Mouse (Mus musculus): ENCODE results near the gene Rgs7. TPM values are rescaled to one million over a fixed set of nuclear protein-coding genes. Genes with fewer than 3 reads are reported as not detected.

The Rgs7 gene
- polyA plus RNA-seq, 1 experiment from 2014 or later = 6.6 TPM

- Histone ChIP-seq H3K36me3 (replicated peaks) (no peaks in the 10 kb centered on the region), H3K27me3 (no peaks in the 10 kb centered on the region), H3K9me3 (no peaks in the 10 kb centered on the region), H3K4me3 (replicated peaks) (no peak overlapping the region), H3K4me2 (no peak overlapping the region), H3K9ac (no peak overlapping the region), H3K4me1 (no peaks in the 10 kb centered on the region), H3K27ac (no peak overlapping the region)
- ATAC-seq (ENCODE audit: low FRiP score) = no peak
- 90% methylated on average over 4 of the region's 4 CpGs for WGBS
These were observed 293.4 kb downstream of the Rgs7 start for GRCm38 (mm10) chr1:175198881-175199280.

GRCm38 (mm10) chr1:175195806-175196205, 296.5 kb downstream of the Rgs7 start:
- Histone ChIP-seq H3K9me3 (no peaks in the 10 kb centered on the region), H3K36me3 (replicated peaks) (no peaks in the 10 kb centered on the region), H3K4me1 (no peaks in the 10 kb centered on the region), H3K27ac (no peak overlapping the region), H3K9ac (no peak overlapping the region), H3K4me2 (no peak overlapping the region), H3K4me3 (replicated peaks) (no peak overlapping the region), H3K27me3 (no peaks in the 10 kb centered on the region)
- WGBS = 85% methylated on average over 4 of the region's 4 CpGs
- ATAC-seq (ENCODE audit: low FRiP score) = no peak

GRCm38 (mm10) chr1:175188186-175188585, 304.1 kb downstream of the Rgs7 start:
- H3K9me3 ChIP-seq = no peaks in the 10 kb centered on the region
- 66% methylated on average over 5 of the region's 5 CpGs for WGBS
- H3K4me1 ChIP-seq = no peaks in the 10 kb centered on the region
- no peak for ATAC-seq (ENCODE audit: low FRiP score)
- no peak overlapping the region for H3K27ac ChIP-seq
- H3K9ac ChIP-seq = no peak overlapping the region
- H3K27me3 ChIP-seq = no peaks in the 10 kb centered on the region
- H3K4me2 ChIP-seq = no peak overlapping the region
- H3K36me3 ChIP-seq (replicated peaks) = no peaks in the 10 kb centered on the region
- H3K4me3 ChIP-seq (replicated peaks) = no peak overlapping the region

GRCm38 (mm10) chr1:175185211-175185610, 307.1 kb downstream of the Rgs7 start:
- H3K4me1 ChIP-seq = no peaks in the 10 kb centered on the region
- H3K9ac ChIP-seq = no peak overlapping the region
- no peaks in the 10 kb centered on the region for H3K9me3 ChIP-seq
- no peak overlapping the region for H3K4me2 ChIP-seq
- H3K4me3 ChIP-seq (replicated peaks) = no peak overlapping the region
- H3K36me3 ChIP-seq (replicated peaks) = no peaks in the 10 kb centered on the region
- H3K27me3 ChIP-seq = no peaks in the 10 kb centered on the region
- WGBS = 95% methylated on average over 2 of the region's 2 CpGs
- H3K27ac ChIP-seq = no peak overlapping the region
- no peak for ATAC-seq (ENCODE audit: low FRiP score)

GRCm38 (mm10) chr1:175184736-175185135, 307.6 kb downstream of the Rgs7 start:
- no peaks in the 10 kb centered on the region for H3K27me3 ChIP-seq
- H3K4me3 ChIP-seq (replicated peaks) = no peak overlapping the region
- no peaks in the 10 kb centered on the region for H3K4me1 ChIP-seq
- no peak overlapping the region for H3K9ac ChIP-seq
- no peak for ATAC-seq (ENCODE audit: low FRiP score)
- H3K4me2 ChIP-seq = no peak overlapping the region
- no peak overlapping the region for H3K27ac ChIP-seq
- H3K9me3 ChIP-seq = no peaks in the 10 kb centered on the region
- H3K36me3 ChIP-seq (replicated peaks) = no peaks in the 10 kb centered on the region
- whole genome bisulfite sequencing = 82% methylated on average over 3 of the region's 3 CpGs

GRCm38 (mm10) chr1:175178733-175179132, 313.6 kb downstream of the Rgs7 start:
- ATAC-seq (ENCODE audit: low FRiP score) = no peak
- Histone ChIP-seq H3K4me1 (no peaks in the 10 kb centered on the region), H3K9ac (no peak overlapping the region), H3K4me3 (replicated peaks) (no peak overlapping the region), H3K27ac (no peak overlapping the region), H3K9me3 (no peaks in the 10 kb centered on the region), H3K4me2 (no peak overlapping the region), H3K27me3 (no peaks in the 10 kb centered on the region), H3K36me3 (replicated peaks) (no peaks in the 10 kb centered on the region)
- 92% methylated on average over 1 of the region's 1 CpGs for WGBS

GRCm38 (mm10) chr1:175174918-175175675, 317.2 kb downstream of the Rgs7 start:
- Histone ChIP-seq H3K4me1 (no peaks in the 10 kb centered on the region), H3K9ac (no peak overlapping the region), H3K27ac (no peak overlapping the region), H3K4me3 (replicated peaks) (no peak overlapping the region), H3K36me3 (replicated peaks) (no peaks in the 10 kb centered on the region), H3K9me3 (no peaks in the 10 kb centered on the region), H3K4me2 (no peak overlapping the region), H3K27me3 (no peaks in the 10 kb centered on the region)
- no peak for ATAC-seq (ENCODE audit: low FRiP score)
- 83% methylated on average over 5 of the region's 5 CpGs for WGBS

GRCm38 (mm10) chr1:175155469-175155868, 336.8 kb downstream of the Rgs7 start:
- no peaks in the 10 kb centered on the region for H3K9me3 ChIP-seq
- H3K27me3 ChIP-seq = no peaks in the 10 kb centered on the region
- no peak overlapping the region for H3K27ac ChIP-seq
- no peaks in the 10 kb centered on the region for H3K36me3 ChIP-seq (replicated peaks)
- 83% methylated on average over 1 of the region's 1 CpGs for WGBS
- no peak overlapping the region for H3K4me3 ChIP-seq (replicated peaks)
- H3K4me2 ChIP-seq = no peak overlapping the region
- H3K4me1 ChIP-seq = no peaks in the 10 kb centered on the region
- ATAC-seq (ENCODE audit: low FRiP score) = peak; percentile 68; the same call in 1 of the 2 replicates
- no peak overlapping the region for H3K9ac ChIP-seq

GRCm38 (mm10) chr1:175143051-175143450, 349.2 kb downstream of the Rgs7 start:
- no peaks in the 10 kb centered on the region for H3K4me1 ChIP-seq
- ATAC-seq (ENCODE audit: low FRiP score) = no peak
- 87% methylated on average over 4 of the region's 4 CpGs for WGBS
- no peak overlapping the region for H3K4me2 ChIP-seq
- no peak overlapping the region for H3K9ac ChIP-seq
- H3K9me3 ChIP-seq = no peaks in the 10 kb centered on the region
- H3K4me3 ChIP-seq (replicated peaks) = no peak overlapping the region
- H3K36me3 ChIP-seq (replicated peaks) = no peaks in the 10 kb centered on the region
- H3K27me3 ChIP-seq = no peaks in the 10 kb centered on the region
- no peak overlapping the region for H3K27ac ChIP-seq

- Histone ChIP-seq H3K4me1 (peaks cover 7% of the 10 kb centered on the region; the same call in 1 of the 2 replicates), H3K27me3 (peaks cover 7% of the 10 kb centered on the region; the same call in 1 of the 2 replicates), H3K4me3 (replicated peaks) (no peak overlapping the region), H3K36me3 (replicated peaks) (no peaks in the 10 kb centered on the region), H3K9ac (no peak overlapping the region), H3K4me2 (no peak overlapping the region), H3K9me3 (no peaks in the 10 kb centered on the region), H3K27ac (no peak overlapping the region)
- 6% methylated on average over 2 of the region's 2 CpGs for WGBS
- peak; percentile 81 for ATAC-seq (ENCODE audit: low FRiP score)
These were observed 363.8 kb downstream of the Rgs7 start for GRCm38 (mm10) chr1:175128525-175128924.

GRCm38 (mm10) chr1:175124416-175124815, 367.9 kb downstream of the Rgs7 start:
- no peak for ATAC-seq (ENCODE audit: low FRiP score)
- 92% methylated on average over 3 of the region's 3 CpGs for WGBS

GRCm38 (mm10) chr1:175118904-175119555, 373.3 kb downstream of the Rgs7 start:
- Histone ChIP-seq H3K4me2 (no peak overlapping the region), H3K36me3 (replicated peaks) (no peaks in the 10 kb centered on the region), H3K9me3 (no peaks in the 10 kb centered on the region), H3K4me1 (no peaks in the 10 kb centered on the region), H3K27me3 (no peaks in the 10 kb centered on the region), H3K9ac (no peak overlapping the region), H3K27ac (no peak overlapping the region), H3K4me3 (replicated peaks) (no peak overlapping the region)
- WGBS = 64% methylated on average over 4 of the region's 4 CpGs
- peak; percentile 53 for ATAC-seq (ENCODE audit: low FRiP score)

More at GRCm38 (mm10) chr1:175124416-175124815, 367.9 kb downstream of the Rgs7 start:
- Histone ChIP-seq H3K9me3 (no peaks in the 10 kb centered on the region), H3K36me3 (replicated peaks) (no peaks in the 10 kb centered on the region), H3K4me2 (no peak overlapping the region), H3K27ac (no peak overlapping the region), H3K4me1 (peaks cover 7% of the 10 kb centered on the region; the same call in 1 of the 2 replicates), H3K9ac (no peak overlapping the region), H3K27me3 (no peaks in the 10 kb centered on the region), H3K4me3 (replicated peaks) (no peak overlapping the region)
